ENCODE assay signal across 19 mouse cellular contexts in genomic region chr16:23533707-23534106, GRCm38 (mm10). TPM values are rescaled to one million over a fixed set of nuclear protein-coding genes. Genes with fewer than 3 reads are reported as not detected.
DNase-seq lines count a peak whose midpoint lies in the region; ATAC-seq and TF ChIP-seq lines count a peak whose summit lies in the region.
"Had no signal": no experiment of that assay in that cellular context is flagged by ENCODE, and none has a peak within 500 bp of the region (broad histone marks: within the 10 kb centered on the region; RNA-seq: fewer than 3 reads in every experiment).

No protein-coding gene starts in this region.

- H3K36me3 ChIP-seq in liver, embryonic 12.5 days: no peaks in the 10 kb centered on the region
- H3K36me3 ChIP-seq in liver, embryonic 11.5 days (ENCODE audit: control insufficient read depth, insufficient read depth, low read length): no peaks in the 10 kb centered on the region
- H3K36me3 ChIP-seq in liver, embryonic 14.5 days (replicated peaks; ENCODE audit: control insufficient read depth, insufficient read depth, low read depth): no peaks in the 10 kb centered on the region
- no peaks in the 10 kb centered on the region for H3K36me3 ChIP-seq in liver, embryonic 15.5 days (replicated peaks)
- no peaks in the 10 kb centered on the region for H3K36me3 ChIP-seq in liver, postnatal 0 days (replicated peaks; ENCODE audit: insufficient read depth, low read length)
- H3K36me3 ChIP-seq: embryonic facial prominence, embryonic 10.5 days; embryonic facial prominence, embryonic 12.5 days; forebrain, embryonic 15.5 days had no signal

- no peaks in the 10 kb centered on the region for H3K4me1 ChIP-seq in liver, embryonic 12.5 days
- H3K4me1 ChIP-seq in liver, embryonic 11.5 days (replicated peaks; ENCODE audit: control insufficient read depth, insufficient read depth, low read length): no peaks in the 10 kb centered on the region
- no peaks in the 10 kb centered on the region for H3K4me1 ChIP-seq in liver, embryonic 14.5 days (replicated peaks; ENCODE audit: control insufficient read depth in 2 of 2, insufficient read depth in 2 of 2, low read length in 1 of 2)
- H3K4me1 ChIP-seq in liver, embryonic 15.5 days (replicated peaks): no peaks in the 10 kb centered on the region
- no peaks in the 10 kb centered on the region for H3K4me1 ChIP-seq in liver, postnatal 0 days (ENCODE audit: insufficient read depth)
- H3K4me1 ChIP-seq: embryonic facial prominence, embryonic 10.5 days; embryonic facial prominence, embryonic 12.5 days; forebrain, embryonic 13.5 days; forebrain, embryonic 15.5 days had no signal

- DNase-seq in liver, embryonic 11.5 days (ENCODE audit: low spot score): no peak
- no peak for DNase-seq in liver, embryonic 14.5 days (ENCODE audit: low read depth in 3 of 3, low spot score in 3 of 3)
- DNase-seq in liver, postnatal 0 days: no peak
- no peak for DNase-seq in kidney, postnatal 10 days
- DNase-seq in cerebellum, postnatal 10 days: no peak
- DNase-seq: adrenal gland, adult 2 months; adrenal gland, postnatal 10 days; adrenal gland, postnatal 25 days; cerebellum, adult 11 months; cerebellum, adult 18-20 months; cerebellum, adult 8-10 months; cerebellum, adult 9-11 months; cerebellum, postnatal 25 days had no signal

- no peak overlapping the region for H3K4me2 ChIP-seq in liver, embryonic 12.5 days
- H3K4me2 ChIP-seq in liver, embryonic 11.5 days: no peak overlapping the region
- H3K4me2 ChIP-seq in liver, embryonic 14.5 days (ENCODE audit: low read depth): no peak overlapping the region
- H3K4me2 ChIP-seq in liver, embryonic 15.5 days: no peak overlapping the region
- no peak overlapping the region for H3K4me2 ChIP-seq in liver, postnatal 0 days (ENCODE audit: low read depth, low read length)
- H3K4me2 ChIP-seq: embryonic facial prominence, embryonic 12.5 days; forebrain, embryonic 13.5 days; forebrain, embryonic 15.5 days had no signal

- no peaks in the 10 kb centered on the region for H3K27me3 ChIP-seq in liver, embryonic 12.5 days (replicated peaks)
- no peaks in the 10 kb centered on the region for H3K27me3 ChIP-seq in liver, embryonic 11.5 days (replicated peaks; ENCODE audit: control insufficient read depth, insufficient read depth, low read length)
- no peaks in the 10 kb centered on the region for H3K27me3 ChIP-seq in liver, embryonic 14.5 days (ENCODE audit: control insufficient read depth, insufficient read depth, low read length)
- no peaks in the 10 kb centered on the region for H3K27me3 ChIP-seq in liver, embryonic 15.5 days
- no peaks in the 10 kb centered on the region for H3K27me3 ChIP-seq in liver, postnatal 0 days (ENCODE audit: insufficient read depth, low read length)
- H3K27me3 ChIP-seq: embryonic facial prominence, embryonic 12.5 days; forebrain, embryonic 13.5 days; forebrain, embryonic 15.5 days had no signal

- no peak for TF ChIP-seq EP300 in liver, embryonic 14.5 days (IDR thresholded peaks at IDR 0.05; ENCODE audit: low read depth)
- no peak for TF ChIP-seq EP300 in liver, postnatal 0 days (IDR thresholded peaks at IDR 0.05; ENCODE audit: low read depth)

- H3K4me3 ChIP-seq in liver, embryonic 12.5 days: no peak overlapping the region
- no peak overlapping the region for H3K4me3 ChIP-seq in liver, embryonic 11.5 days (ENCODE audit: low read depth, low read length)
- H3K4me3 ChIP-seq in liver, embryonic 14.5 days (ENCODE audit: insufficient read depth in 1 of 2, low read depth in 2 of 2, low read length in 2 of 2): no peak overlapping the region
- no peak overlapping the region for H3K4me3 ChIP-seq in liver, embryonic 15.5 days (replicated peaks)
- no peak overlapping the region for H3K4me3 ChIP-seq in liver, postnatal 0 days (ENCODE audit: low read depth, low read length)
- H3K4me3 ChIP-seq: embryonic facial prominence, embryonic 10.5 days; embryonic facial prominence, embryonic 12.5 days; forebrain, embryonic 13.5 days; forebrain, embryonic 15.5 days had no signal

- TF ChIP-seq CTCF in liver, embryonic 14.5 days (IDR thresholded peaks at IDR 0.05; ENCODE audit: low read depth): no peak
- TF ChIP-seq CTCF in liver, postnatal 0 days (IDR thresholded peaks at IDR 0.05; ENCODE audit: low read depth): no peak

- no peaks in the 10 kb centered on the region for H3K9me3 ChIP-seq in liver, embryonic 12.5 days (replicated peaks)
- H3K9me3 ChIP-seq in liver, embryonic 11.5 days (ENCODE audit: control insufficient read depth, low read length): no peaks in the 10 kb centered on the region
- no peaks in the 10 kb centered on the region for H3K9me3 ChIP-seq in liver, embryonic 14.5 days (ENCODE audit: control insufficient read depth, low read length)
- no peaks in the 10 kb centered on the region for H3K9me3 ChIP-seq in liver, embryonic 15.5 days (replicated peaks)
- H3K9me3 ChIP-seq in liver, postnatal 0 days (ENCODE audit: low read length): no peaks in the 10 kb centered on the region
- H3K9me3 ChIP-seq: embryonic facial prominence, embryonic 10.5 days; embryonic facial prominence, embryonic 12.5 days; forebrain, embryonic 13.5 days; forebrain, embryonic 15.5 days had no signal

- WGBS in liver, embryonic 12.5 days (ENCODE audit: insufficient replicate concordance): 48% methylated on average over 3 of the region's 3 CpGs
- 61% methylated on average over 3 of the region's 3 CpGs for WGBS in liver, embryonic 11.5 days
- WGBS in liver, embryonic 14.5 days (ENCODE audit: insufficient replicate concordance): 49% methylated on average over 3 of the region's 3 CpGs
- WGBS in liver, embryonic 15.5 days (ENCODE audit: insufficient replicate concordance): 53% methylated on average over 3 of the region's 3 CpGs
- WGBS in liver, postnatal 0 days (ENCODE audit: insufficient replicate concordance): 61% methylated on average over 3 of the region's 3 CpGs

- no peak overlapping the region for H3K9ac ChIP-seq in liver, embryonic 12.5 days
- H3K9ac ChIP-seq in liver, embryonic 11.5 days (ENCODE audit: low read depth, low read length): no peak overlapping the region
- no peak overlapping the region for H3K9ac ChIP-seq in liver, embryonic 14.5 days (replicated peaks)
- H3K9ac ChIP-seq in liver, embryonic 15.5 days: no peak overlapping the region
- no peak overlapping the region for H3K9ac ChIP-seq in liver, postnatal 0 days (replicated peaks)
- H3K9ac ChIP-seq: embryonic facial prominence, embryonic 12.5 days; forebrain, embryonic 13.5 days; forebrain, embryonic 15.5 days had no signal

- H3K27ac ChIP-seq in liver, embryonic 12.5 days: no peak overlapping the region
- H3K27ac ChIP-seq in liver, embryonic 11.5 days (ENCODE audit: low read depth, low read length): no peak overlapping the region
- no peak overlapping the region for H3K27ac ChIP-seq in liver, embryonic 14.5 days
- H3K27ac ChIP-seq in liver, embryonic 15.5 days (replicated peaks): no peak overlapping the region
- H3K27ac ChIP-seq in liver, postnatal 0 days (ENCODE audit: low read depth): no peak overlapping the region
- H3K27ac ChIP-seq: embryonic facial prominence, embryonic 10.5 days; embryonic facial prominence, embryonic 12.5 days; forebrain, embryonic 13.5 days; forebrain, embryonic 15.5 days had no signal

- ATAC-seq in liver, embryonic 12.5 days: peak; percentile 52; the same call in 1 of the 2 replicates
- no peak for ATAC-seq in liver, embryonic 11.5 days (replicated peaks; ENCODE audit: low FRiP score)
- peak; percentile 33; the same call in 1 of the 2 replicates for ATAC-seq in liver, embryonic 14.5 days (ENCODE audit: insufficient read depth)
- ATAC-seq in liver, embryonic 15.5 days (ENCODE audit: insufficient read depth): peak; percentile 62; the same call in 1 of the 2 replicates
- 0 out of 2 replicates have a peak, but pooled peaks have one; percentile 13 for ATAC-seq in liver, postnatal 0 days
- ATAC-seq: forebrain, embryonic 13.5 days; forebrain, embryonic 15.5 days had no signal

RNA-seq across cellular contexts. Expression of gene Masp1, which starts 13.1 kb away (rescaled TPM):
- 19.1 and 21.4 TPM in 2 replicates for polyA plus RNA-seq in liver, embryonic 12.5 days (2016; fragmentation: Nextera tagmentation; extraction: Ambion mirVana)
- polyA plus RNA-seq in liver, embryonic 11.5 days (2014; fragmentation: Nextera tagmentation; extraction: Ambion mirVana): 21.6 and 23.1 TPM in 2 replicates
- 11.9 and 12.4 TPM in 2 replicates for polyA plus RNA-seq in liver, embryonic 14.5 days (2012; rRNA removed)
- polyA plus RNA-seq in liver, embryonic 14.5 days (2014; fragmentation: Nextera tagmentation; extraction: Ambion mirVana): 14.2 and 17.3 TPM in 2 replicates
- 21.7 and 24.9 TPM in 2 replicates for polyA plus RNA-seq in liver, embryonic 15.5 days (2015; fragmentation: Nextera tagmentation; extraction: Ambion mirVana)
- 31.7 and 38.3 TPM in 2 replicates for polyA plus RNA-seq in liver, postnatal 0 days (2015; fragmentation: Nextera tagmentation; extraction: Ambion mirVana)

RNA-seq across cellular contexts. Expression of gene Rtp4, which starts 13.6 kb away (rescaled TPM):
- polyA plus RNA-seq in liver, embryonic 12.5 days (2016; fragmentation: Nextera tagmentation; extraction: Ambion mirVana): 4.3 and 4.9 TPM in 2 replicates
- polyA plus RNA-seq in liver, embryonic 11.5 days (2014; fragmentation: Nextera tagmentation; extraction: Ambion mirVana): 4.2 and 4.6 TPM in 2 replicates
- polyA plus RNA-seq in liver, embryonic 14.5 days (2012; rRNA removed): 2.5 and 3.4 TPM in 2 replicates
- polyA plus RNA-seq in liver, embryonic 14.5 days (2014; fragmentation: Nextera tagmentation; extraction: Ambion mirVana): 3.9 and 5.1 TPM in 2 replicates
- polyA plus RNA-seq in liver, embryonic 15.5 days (2015; fragmentation: Nextera tagmentation; extraction: Ambion mirVana): 6.3 and 9.9 TPM in 2 replicates
- polyA plus RNA-seq in liver, postnatal 0 days (2015; fragmentation: Nextera tagmentation; extraction: Ambion mirVana): 24.0 and 28.3 TPM in 2 replicates
